Mouse (Mus musculus): ENCODE data around the gene Necab3. TPM values are rescaled to one million over a fixed set of nuclear protein-coding genes. Genes with fewer than 3 reads are reported as not detected.

Gene Necab3
- not detected for polyA plus RNA-seq (2014; fragmentation: Illumina TruSeq; extraction: RNeasy Lipid Tissue Mini Kit (QIAGEN cat#74804); ENCODE audit: low read depth, low replicate concordance)

DNA sequence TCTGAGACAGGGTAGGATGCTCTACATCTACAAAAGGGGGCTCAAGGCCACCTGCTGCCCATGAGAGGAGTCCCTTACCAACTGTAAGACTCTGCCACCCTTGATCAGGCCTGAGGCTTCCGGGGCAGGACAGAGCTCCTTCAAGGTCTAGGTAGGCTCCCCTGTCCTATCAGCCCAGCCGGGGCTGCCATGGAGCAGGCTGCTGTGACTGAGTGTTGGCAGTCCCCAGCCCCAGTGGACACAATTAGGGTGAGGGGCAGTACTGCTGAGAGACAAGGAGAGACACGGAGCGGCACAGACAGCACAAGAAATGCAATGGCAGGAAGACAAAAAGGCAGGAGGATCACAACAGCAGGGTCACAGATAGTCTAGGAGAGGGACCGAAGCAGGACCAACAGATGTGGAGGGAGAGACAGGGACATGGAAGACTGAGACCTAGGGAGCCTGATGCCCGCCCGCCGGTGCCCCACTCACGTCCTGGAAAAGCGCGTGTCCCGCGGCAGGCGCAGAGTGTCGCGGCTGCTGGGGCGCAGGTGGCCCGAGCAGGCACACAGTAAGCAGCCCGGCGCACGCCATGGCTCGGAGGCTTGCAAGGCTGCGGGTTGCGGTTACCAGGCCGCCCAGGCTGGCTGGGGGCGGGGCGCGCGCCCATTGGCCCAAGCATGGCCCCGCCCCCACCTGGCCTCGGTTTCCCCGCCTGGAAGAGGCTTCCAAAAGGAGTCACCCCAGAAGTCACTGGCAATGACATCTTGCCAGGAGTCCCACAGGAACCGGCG is at the start of gene Necab3:
Gene Necab3 (minus strand): TSS at position 627 of the 776 bp plus-strand sequence.

DNA sequence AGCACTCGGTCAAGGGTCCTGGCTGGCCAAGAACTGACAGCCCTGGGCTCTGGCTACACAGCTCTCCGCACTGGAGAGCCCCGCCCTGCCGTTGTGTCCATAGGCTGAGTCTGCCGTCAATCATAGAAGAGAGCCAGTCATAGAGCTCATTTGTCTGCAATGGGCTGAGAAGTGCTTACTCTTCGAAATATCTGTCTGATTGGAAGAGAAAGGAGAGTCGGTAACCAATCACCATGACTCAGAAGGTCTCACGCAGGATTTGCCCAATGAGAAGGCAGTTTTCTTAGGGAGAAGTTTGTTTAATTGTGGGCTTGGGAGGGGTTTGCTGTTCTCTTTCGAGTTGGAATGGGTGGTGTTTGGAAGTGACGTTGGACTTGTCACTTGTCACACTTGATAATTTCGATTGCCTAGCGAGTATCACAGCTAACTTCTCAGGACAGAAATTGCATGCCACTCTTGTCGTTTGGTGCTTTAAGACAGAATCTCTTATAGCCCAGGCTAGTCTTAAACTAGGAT is 45.0 kb upstream of the Necab3 start, which contains the start of gene Pxmp4:
Gene Pxmp4 (minus strand): TSS at position 71 of the 516 bp plus-strand sequence.

DNA sequence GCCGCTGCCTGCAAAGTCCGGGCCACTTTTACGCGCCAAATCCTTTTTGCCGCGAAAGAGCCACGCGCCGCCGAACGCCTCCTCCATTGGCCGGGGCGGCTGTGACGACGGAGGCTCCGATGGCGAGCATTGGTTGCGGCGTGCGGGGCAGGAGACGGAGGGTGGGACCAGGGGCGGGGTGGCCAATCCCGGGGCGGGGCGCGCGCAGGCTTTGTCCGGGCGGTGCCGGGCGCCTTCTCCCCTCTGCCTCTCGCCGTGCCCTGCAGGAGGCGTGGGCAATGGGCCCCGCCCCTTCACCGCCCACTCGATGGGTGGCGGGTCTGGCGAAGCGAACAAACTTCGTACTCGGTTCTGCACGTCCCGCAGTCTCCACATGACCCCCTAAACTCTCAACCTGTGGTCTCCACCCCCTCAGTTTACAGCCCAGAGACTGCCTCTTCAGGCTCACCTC is 11.2 kb upstream of the Necab3 start, which contains the start of gene E2f1:
Gene E2f1 (minus strand): TSS at position 57 of the 451 bp plus-strand sequence.

DNA sequence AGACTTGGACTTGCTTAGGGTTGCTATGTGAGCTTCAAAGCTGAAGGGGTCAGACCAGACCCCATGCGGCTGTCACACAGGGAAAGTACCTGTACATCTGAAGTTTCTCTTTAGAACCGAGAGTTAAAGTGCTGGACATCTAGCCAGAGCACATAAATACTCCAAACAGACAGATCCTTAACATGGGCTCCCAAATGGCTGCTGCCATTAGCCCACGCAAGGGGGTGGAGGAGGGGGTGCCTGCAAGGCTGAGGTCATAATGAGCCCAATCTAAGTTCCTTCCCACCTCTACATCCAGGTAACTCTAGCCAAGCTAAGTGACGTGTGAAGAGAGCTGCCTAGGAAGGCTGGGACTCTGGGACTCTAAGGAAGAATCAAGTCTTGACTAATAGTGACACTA is 7.2 kb downstream of the Necab3 start, which contains the start of gene Actl10:
Gene Actl10 (plus strand): TSS at position 301 of the 400 bp plus-strand sequence.

DNA sequence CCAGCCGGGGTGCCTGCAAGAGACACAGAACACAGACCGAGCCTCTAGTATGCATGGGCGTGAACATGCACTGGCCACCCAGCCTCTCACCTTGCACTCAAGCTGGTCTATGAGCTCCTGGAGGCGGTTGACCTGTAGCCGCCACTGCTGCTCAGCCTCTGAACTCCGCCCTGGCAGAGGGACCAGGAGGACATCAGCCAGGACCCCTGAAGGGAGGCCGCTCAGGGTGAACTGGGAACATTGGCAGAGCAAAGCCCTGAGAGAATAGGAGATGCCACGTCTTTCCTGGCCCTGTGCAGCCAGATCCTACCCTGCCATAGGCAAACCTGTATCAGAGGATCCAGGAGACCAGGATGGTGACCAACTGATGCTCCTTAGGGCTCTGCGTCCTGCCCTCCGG is 12.0 kb downstream of the Necab3 start, which contains the start of gene 1700003F12Rik:
Gene 1700003F12Rik (plus strand): TSS at position 375 of the 400 bp plus-strand sequence.

Other genes starting within 250 kb of the Necab3 start
- 9.2 TPM for gene Cdk5rap1, start 185.9 kb downstream of the Necab3 start, polyA plus RNA-seq (2014; fragmentation: Illumina TruSeq; extraction: RNeasy Lipid Tissue Mini Kit (QIAGEN cat#74804); ENCODE audit: low read depth, low replicate concordance)
- not detected for gene Snta1, start 150.8 kb downstream of the Necab3 start, polyA plus RNA-seq (2014; fragmentation: Illumina TruSeq; extraction: RNeasy Lipid Tissue Mini Kit (QIAGEN cat#74804); ENCODE audit: low read depth, low replicate concordance)
- gene Cbfa2t2, start 122.4 kb downstream of the Necab3 start, polyA plus RNA-seq (2014; fragmentation: Illumina TruSeq; extraction: RNeasy Lipid Tissue Mini Kit (QIAGEN cat#74804); ENCODE audit: low read depth, low replicate concordance): 18.4 TPM
- not detected for gene 1700003F12Rik, start 11.8 kb downstream of the Necab3 start, polyA plus RNA-seq (2014; fragmentation: Illumina TruSeq; extraction: RNeasy Lipid Tissue Mini Kit (QIAGEN cat#74804); ENCODE audit: low read depth, low replicate concordance)
- gene Actl10, start 7.1 kb downstream of the Necab3 start, polyA plus RNA-seq (2014; fragmentation: Illumina TruSeq; extraction: RNeasy Lipid Tissue Mini Kit (QIAGEN cat#74804); ENCODE audit: low read depth, low replicate concordance): not detected
- gene E2f1, start 11.0 kb upstream of the Necab3 start, polyA plus RNA-seq (2014; fragmentation: Illumina TruSeq; extraction: RNeasy Lipid Tissue Mini Kit (QIAGEN cat#74804); ENCODE audit: low read depth, low replicate concordance): 0.16 TPM
- 7.7 TPM for gene Pxmp4, start 44.8 kb upstream of the Necab3 start, polyA plus RNA-seq (2014; fragmentation: Illumina TruSeq; extraction: RNeasy Lipid Tissue Mini Kit (QIAGEN cat#74804); ENCODE audit: low read depth, low replicate concordance)
- gene Zfp341, start 54.4 kb upstream of the Necab3 start, polyA plus RNA-seq (2014; fragmentation: Illumina TruSeq; extraction: RNeasy Lipid Tissue Mini Kit (QIAGEN cat#74804); ENCODE audit: low read depth, low replicate concordance): not detected
- gene 4930519P11Rik, start 54.5 kb upstream of the Necab3 start, polyA plus RNA-seq (2014; fragmentation: Illumina TruSeq; extraction: RNeasy Lipid Tissue Mini Kit (QIAGEN cat#74804); ENCODE audit: low read depth, low replicate concordance): not detected
- 105 TPM for gene Chmp4b, start 92.8 kb upstream of the Necab3 start, polyA plus RNA-seq (2014; fragmentation: Illumina TruSeq; extraction: RNeasy Lipid Tissue Mini Kit (QIAGEN cat#74804); ENCODE audit: low read depth, low replicate concordance)
- not detected for gene Gm14214, start 211.1 kb upstream of the Necab3 start, polyA plus RNA-seq (2014; fragmentation: Illumina TruSeq; extraction: RNeasy Lipid Tissue Mini Kit (QIAGEN cat#74804); ENCODE audit: low read depth, low replicate concordance)
- 143 TPM for gene Raly, start 232.2 kb upstream of the Necab3 start, polyA plus RNA-seq (2014; fragmentation: Illumina TruSeq; extraction: RNeasy Lipid Tissue Mini Kit (QIAGEN cat#74804); ENCODE audit: low read depth, low replicate concordance)
- gene a, start 232.5 kb upstream of the Necab3 start, polyA plus RNA-seq (2014; fragmentation: Illumina TruSeq; extraction: RNeasy Lipid Tissue Mini Kit (QIAGEN cat#74804); ENCODE audit: low read depth, low replicate concordance): not detected

Measured in sigmoid colon, adult 10 weeks (tissue).